Mouse (Mus musculus): ENCODE measurements around the gene Grm7. TPM values are rescaled to one million over a fixed set of nuclear protein-coding genes. Genes with fewer than 3 reads are reported as not detected.

The Grm7 gene
- total RNA-seq, 1 experiment = not detected

GRCm38 (mm10) chr6:111372626-111373380, 727.4 kb downstream of the Grm7 start:
- no peak overlapping the region for H3K27ac ChIP-seq (ENCODE audit: insufficient read depth, low read depth, low read length, poor library complexity, severe bottlenecking)
- no peak for DNase-seq (ENCODE audit: low read depth, low spot score)
- TF ChIP-seq ZNF384 (IDR thresholded peaks at IDR 0.05; ENCODE audit: low read depth, low read length) (no peak), MAFK (IDR thresholded peaks at IDR 0.05; ENCODE audit: insufficient read depth, low read depth, low read length) (no peak)
- H3K4me3 ChIP-seq (ENCODE audit: insufficient read depth in 1 of 2, low read depth in 1 of 2, low read length in 2 of 2, poor library complexity in 1 of 2, severe bottlenecking in 1 of 2) = no peak overlapping the region
- H3K36me3 ChIP-seq (ENCODE audit: control insufficient read depth, insufficient read depth, low read length, poor library complexity, severe bottlenecking) = no peaks in the 10 kb centered on the region
- H3K4me1 ChIP-seq (ENCODE audit: control insufficient read depth in 2 of 2, insufficient read depth in 2 of 2, low read length in 2 of 2, poor library complexity in 1 of 2) = peaks cover 0 to 2% of the 10 kb centered on the region in 2 experiments; a peak in 1 of 4 replicates
- in situ Hi-C loops (cut with MboI; ENCODE audit: low sequenced_read_pairs in 2 of 2, unreplicated experiment in 2 of 2) = no loop called here
- H3K9me3 ChIP-seq (ENCODE audit: control insufficient read depth, insufficient read depth, low read depth, low read length) = no peaks in the 10 kb centered on the region
- no peak overlapping the region for H3K9ac ChIP-seq (ENCODE audit: insufficient read depth, low read depth, low read length, poor library complexity, severe bottlenecking)

DNA sequence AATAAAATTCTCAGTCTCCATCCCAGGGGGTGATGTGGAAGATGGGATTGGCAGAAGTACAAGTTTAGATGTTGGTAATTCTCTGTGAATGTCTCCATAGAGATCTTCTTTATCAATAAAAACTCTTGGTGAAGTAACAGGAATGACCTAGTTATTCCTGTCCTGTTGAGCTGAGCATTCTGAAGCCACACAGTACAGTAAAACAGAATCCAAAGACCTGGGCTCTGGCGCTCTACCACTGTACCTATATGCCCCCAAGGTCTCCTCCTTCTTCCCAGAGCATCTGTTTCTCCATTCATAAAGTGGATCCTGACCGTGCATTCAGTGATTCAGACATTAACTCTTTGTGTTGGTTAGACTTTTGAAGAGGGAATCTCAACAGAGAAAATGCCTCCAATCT, 735.3 kb downstream of the Grm7 start:
- H3K4me3 ChIP-seq (ENCODE audit: insufficient read depth in 1 of 2, low read depth in 1 of 2, low read length in 2 of 2, poor library complexity in 1 of 2, severe bottlenecking in 1 of 2) = no peak overlapping the region
- no peaks in the 10 kb centered on the region for H3K9me3 ChIP-seq (ENCODE audit: control insufficient read depth, insufficient read depth, low read depth, low read length)
- H3K4me1 ChIP-seq (ENCODE audit: control insufficient read depth in 2 of 2, insufficient read depth in 2 of 2, low read length in 2 of 2, poor library complexity in 1 of 2) = no peaks in the 10 kb centered on the region
- in situ Hi-C loops (cut with MboI; ENCODE audit: low sequenced_read_pairs in 2 of 2, unreplicated experiment in 2 of 2) = no loop called here
- H3K36me3 ChIP-seq (ENCODE audit: control insufficient read depth, insufficient read depth, low read length, poor library complexity, severe bottlenecking) = no peaks in the 10 kb centered on the region
- no peak for DNase-seq (ENCODE audit: low read depth, low spot score)
- no peak overlapping the region for H3K27ac ChIP-seq (ENCODE audit: insufficient read depth, low read depth, low read length, poor library complexity, severe bottlenecking)
- H3K9ac ChIP-seq (ENCODE audit: insufficient read depth, low read depth, low read length, poor library complexity, severe bottlenecking) = no peak overlapping the region
- TF ChIP-seq ZNF384 (IDR thresholded peaks at IDR 0.05; ENCODE audit: low read depth, low read length) (no peak), HCFC1 (IDR thresholded peaks at IDR 0.05; ENCODE audit: borderline replicate concordance, insufficient read depth, low read length) (no peak), CHD2 (IDR thresholded peaks at IDR 0.05; ENCODE audit: low read depth, low read length) (no peak), MAFK (IDR thresholded peaks at IDR 0.05; ENCODE audit: insufficient read depth, low read depth, low read length) (no peak), ZC3H11A (IDR thresholded peaks at IDR 0.05; ENCODE audit: borderline replicate concordance, low read depth, low read length) (no peak)

- in situ Hi-C loops (cut with MboI; ENCODE audit: low sequenced_read_pairs in 2 of 2, unreplicated experiment in 2 of 2) = no loop called here
- H3K27ac ChIP-seq (ENCODE audit: insufficient read depth, low read depth, low read length, poor library complexity, severe bottlenecking) = no peak overlapping the region
- no peak overlapping the region for H3K9ac ChIP-seq (ENCODE audit: insufficient read depth, low read depth, low read length, poor library complexity, severe bottlenecking)
- DNase-seq (ENCODE audit: low read depth, low spot score) = no peak
- TF ChIP-seq ZNF384 (IDR thresholded peaks at IDR 0.05; ENCODE audit: low read depth, low read length) (no peak), CHD2 (IDR thresholded peaks at IDR 0.05; ENCODE audit: low read depth, low read length) (no peak), MAFK (IDR thresholded peaks at IDR 0.05; ENCODE audit: insufficient read depth, low read depth, low read length) (no peak), ZC3H11A (IDR thresholded peaks at IDR 0.05; ENCODE audit: borderline replicate concordance, low read depth, low read length) (no peak), HCFC1 (IDR thresholded peaks at IDR 0.05; ENCODE audit: borderline replicate concordance, insufficient read depth, low read length) (no peak)
- no peaks in the 10 kb centered on the region for H3K9me3 ChIP-seq (ENCODE audit: control insufficient read depth, insufficient read depth, low read depth, low read length)
- H3K36me3 ChIP-seq (ENCODE audit: control insufficient read depth, insufficient read depth, low read length, poor library complexity, severe bottlenecking) = no peaks in the 10 kb centered on the region
- no peak overlapping the region for H3K4me3 ChIP-seq (ENCODE audit: insufficient read depth in 1 of 2, low read depth in 1 of 2, low read length in 2 of 2, poor library complexity in 1 of 2, severe bottlenecking in 1 of 2)
- no peaks in the 10 kb centered on the region for H3K4me1 ChIP-seq (ENCODE audit: control insufficient read depth in 2 of 2, insufficient read depth in 2 of 2, low read length in 2 of 2, poor library complexity in 1 of 2)
These were observed 763.4 kb downstream of the Grm7 start for GRCm38 (mm10) chr6:111408750-111409149.

DNA sequence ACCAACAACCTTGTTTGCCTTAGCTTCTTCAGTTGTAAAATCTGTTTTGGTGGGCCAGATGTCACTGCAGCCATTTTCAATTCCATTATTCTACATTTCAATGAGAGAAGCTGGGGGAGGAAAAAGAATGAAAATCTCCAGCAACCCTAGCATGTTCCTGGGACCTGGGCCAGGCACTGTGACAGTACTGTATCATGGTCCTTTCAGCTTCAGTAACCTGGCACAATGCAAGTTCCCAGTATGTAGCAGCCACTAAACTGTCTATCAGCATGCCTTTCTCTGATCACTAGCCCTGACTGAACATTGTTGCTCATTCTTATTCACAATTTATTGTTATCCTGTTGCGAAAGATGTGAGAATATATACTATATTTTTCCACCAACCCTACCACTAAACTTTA, 779.4 kb downstream of the Grm7 start:
- DNase-seq (ENCODE audit: low read depth, low spot score) = no peak
- no peaks in the 10 kb centered on the region for H3K9me3 ChIP-seq (ENCODE audit: control insufficient read depth, insufficient read depth, low read depth, low read length)
- no peak overlapping the region for H3K27ac ChIP-seq (ENCODE audit: insufficient read depth, low read depth, low read length, poor library complexity, severe bottlenecking)
- H3K36me3 ChIP-seq (ENCODE audit: control insufficient read depth, insufficient read depth, low read length, poor library complexity, severe bottlenecking) = no peaks in the 10 kb centered on the region
- no peak overlapping the region for H3K4me3 ChIP-seq (ENCODE audit: insufficient read depth in 1 of 2, low read depth in 1 of 2, low read length in 2 of 2, poor library complexity in 1 of 2, severe bottlenecking in 1 of 2)
- TF ChIP-seq HCFC1 (IDR thresholded peaks at IDR 0.05; ENCODE audit: borderline replicate concordance, insufficient read depth, low read length) (no peak), MAFK (IDR thresholded peaks at IDR 0.05; ENCODE audit: insufficient read depth, low read depth, low read length) (no peak), ZNF384 (IDR thresholded peaks at IDR 0.05; ENCODE audit: low read depth, low read length) (no peak), CHD2 (IDR thresholded peaks at IDR 0.05; ENCODE audit: low read depth, low read length) (no peak), ZC3H11A (IDR thresholded peaks at IDR 0.05; ENCODE audit: borderline replicate concordance, low read depth, low read length) (no peak)
- H3K9ac ChIP-seq (ENCODE audit: insufficient read depth, low read depth, low read length, poor library complexity, severe bottlenecking) = no peak overlapping the region
- H3K4me1 ChIP-seq (ENCODE audit: control insufficient read depth in 2 of 2, insufficient read depth in 2 of 2, low read length in 2 of 2, poor library complexity in 1 of 2) = no peaks in the 10 kb centered on the region
- in situ Hi-C loops (cut with MboI; ENCODE audit: low sequenced_read_pairs in 2 of 2, unreplicated experiment in 2 of 2) = no loop called here
